Mouse (Mus musculus) brain, embryonic 14.5 days (tissue): ENCODE data around the gene Mapk3. TPM values are rescaled to one million over a fixed set of nuclear protein-coding genes. Genes with fewer than 3 reads are reported as not detected.
A peak's percentile ranks its signal among the peaks of the same experiment; 100 is the strongest.
"Not testable (repeated sequence)": the region's sequence is repeated elsewhere in the genome, so short reads cannot be mapped to it uniquely, and the experiment has no call there.

Source experiments
- DNase-seq: peaks from one replicate; pipeline ENCODE4 v3.0.0-alpha.2; 2011; ENCODE audit warnings: low read depth
- CTCF ChIP-seq: fragments of 200-500 bp; IDR thresholded peaks from 2 replicates; pipeline ENCODE4 v1.5.1; 2012; ENCODE audit warnings: inconsistent platforms, mild to moderate bottlenecking, moderate library complexity, borderline replicate concordance; ENCODE audit not compliant: insufficient read depth, insufficient read length; ENCODE audit errors: extremely low read depth
- POLR2A ChIP-seq: fragments of 200-500 bp; IDR thresholded peaks from 2 replicates; pipeline ENCODE4 v1.6.1; 2012; ENCODE audit warnings: mild to moderate bottlenecking, inconsistent platforms, borderline replicate concordance; ENCODE audit not compliant: poor library complexity, insufficient read depth, insufficient read length, severe bottlenecking; ENCODE audit errors: extremely low read depth
- polyA plus RNA-seq: library from polyadenylated mRNA; depleted of rRNA; stranded (reverse); fragments of >200 nt; gene quantifications from 2 replicates; pipeline ENCODE4 v1.2.3, GENCODE M21; 2012; rRNA removed

Mapk3 gene
- polyA plus RNA-seq = 224 and 233 TPM in 2 replicates

DNA sequence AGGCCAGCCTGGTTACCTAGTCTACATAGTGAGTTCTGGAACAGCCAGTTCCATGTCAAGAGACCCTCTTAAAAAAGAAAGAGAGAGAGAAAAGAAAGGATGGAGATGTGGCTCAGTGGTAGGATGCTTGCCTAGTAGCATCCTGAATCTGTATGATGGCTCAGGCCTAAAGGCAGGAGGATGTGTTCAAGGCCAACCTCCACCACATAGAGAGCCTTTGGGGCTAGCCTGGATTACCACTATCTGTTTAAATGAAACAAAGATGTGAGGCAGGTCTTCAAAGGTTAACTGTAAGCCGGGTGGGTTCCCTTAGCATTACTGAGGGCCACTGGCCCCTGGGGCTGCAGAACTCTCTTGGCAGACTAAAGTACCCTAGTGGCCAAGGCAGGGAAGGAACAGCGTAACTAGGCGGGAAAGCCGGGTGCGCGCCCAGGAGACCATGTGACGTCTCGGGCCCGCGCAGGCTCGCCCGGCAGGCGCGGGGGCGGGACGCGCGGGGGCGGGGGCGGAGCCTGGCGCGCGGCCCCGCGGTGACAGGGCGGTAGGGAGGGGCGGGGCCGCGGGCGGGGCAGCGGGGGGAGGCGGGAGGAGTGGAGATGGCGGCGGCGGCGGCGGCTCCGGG is at the start of gene Mapk3:
Mapk3 (plus strand) TSS at position 552 of the 622 bp plus-strand sequence.
- TF ChIP-seq POLR2A (no peak), CTCF (peak; percentile 77)
- peak; percentile 95 for DNase-seq

GRCm38 (mm10) chr7:126710266-126710665 is 49.1 kb upstream of the Mapk3 start:
- TF ChIP-seq POLR2A (no peak), CTCF (no peak)
- DNase-seq = no peak

DNA sequence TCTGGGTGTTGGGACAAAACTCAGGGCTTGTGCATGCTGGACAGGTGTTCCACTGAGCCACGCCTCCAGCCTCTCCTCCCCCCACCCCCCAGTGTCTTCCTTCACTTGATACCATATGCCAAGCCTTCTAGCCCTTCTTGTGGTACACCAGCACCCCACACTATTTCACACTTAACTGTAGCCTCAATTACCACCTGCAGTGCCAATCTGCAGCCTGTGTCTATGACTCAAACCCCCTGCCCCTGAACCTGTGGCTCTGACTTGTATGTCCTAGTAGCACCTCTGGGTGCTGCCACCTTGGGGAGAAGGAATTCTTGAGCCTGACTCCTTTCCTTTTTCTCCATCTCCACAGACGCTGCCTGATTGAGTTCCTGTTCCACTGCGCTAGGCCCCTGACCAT is 47.5 kb upstream of the Mapk3 start:
- TF ChIP-seq CTCF (no peak), POLR2A (no peak)
- no peak for DNase-seq

DNA sequence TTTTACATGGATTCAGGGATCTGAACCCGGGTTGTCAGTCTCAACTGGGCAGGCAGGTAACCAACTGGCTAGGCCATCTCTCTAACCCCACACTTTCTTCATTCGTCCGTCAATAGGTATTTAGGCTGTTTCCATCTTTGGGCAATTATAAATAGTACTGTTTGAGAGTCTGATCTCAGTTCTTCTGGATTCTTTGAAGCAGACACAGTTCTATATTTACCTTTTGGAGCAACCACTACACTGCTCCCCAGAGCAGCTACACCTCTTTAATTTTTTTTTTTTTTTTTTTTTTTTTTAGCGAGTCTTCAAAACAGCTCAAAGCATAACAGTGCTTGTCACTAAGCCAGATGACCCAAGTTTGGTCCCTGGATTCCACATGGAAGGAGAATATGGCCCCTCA is 43.7 kb upstream of the Mapk3 start:
- TF ChIP-seq CTCF (no peak), POLR2A (no peak)
- no peak for DNase-seq

DNA sequence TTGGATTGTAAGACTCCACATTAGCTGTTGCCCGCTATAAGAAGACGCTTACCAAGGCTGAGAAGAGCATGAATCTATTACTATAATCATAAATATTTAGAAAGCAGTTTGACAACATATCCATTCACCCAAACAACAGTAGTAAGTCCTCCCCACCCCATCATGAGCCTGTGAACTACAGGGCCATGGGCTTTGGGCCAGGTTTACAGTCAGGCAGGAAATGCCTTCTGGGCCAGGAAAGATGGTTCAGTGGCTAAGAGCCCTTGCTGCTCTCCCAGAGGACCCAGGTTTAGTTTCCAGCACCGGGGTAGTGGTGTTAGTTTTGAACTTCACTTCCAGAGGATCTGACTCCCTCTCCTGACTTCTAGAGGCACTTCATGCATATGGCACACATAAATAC is 41.8 kb upstream of the Mapk3 start:
- no peak for DNase-seq
- TF ChIP-seq CTCF (no peak), POLR2A (no peak)

GRCm38 (mm10) chr7:126718787-126719337 is 40.5 kb upstream of the Mapk3 start:
- no peak for TF ChIP-seq POLR2A
- peak; percentile 15; the same call in 1 of the 2 replicates for TF ChIP-seq CTCF
- no peak for DNase-seq

GRCm38 (mm10) chr7:126721635-126722034 is 37.8 kb upstream of the Mapk3 start:
- no peak for TF ChIP-seq POLR2A
- TF ChIP-seq CTCF = no peak

DNA sequence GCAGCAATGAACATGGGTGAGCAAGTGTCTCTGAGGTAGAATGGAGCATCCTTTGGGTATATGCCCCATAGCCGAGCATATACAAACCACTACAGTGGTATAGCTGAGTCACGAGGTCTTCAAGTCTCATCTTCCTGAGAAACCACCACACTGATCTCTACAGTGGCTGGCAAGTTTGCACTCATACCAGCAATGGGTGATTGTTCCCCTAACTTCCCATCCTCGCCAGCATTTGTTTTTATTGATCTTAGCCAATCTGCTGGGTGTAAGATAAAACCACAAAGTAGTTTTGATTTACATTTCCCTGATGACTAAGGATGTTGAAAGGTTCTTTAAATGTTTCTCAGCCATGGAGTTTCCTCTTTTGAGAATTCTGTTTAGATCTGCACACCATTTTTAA is 34.3 kb upstream of the Mapk3 start:
- TF ChIP-seq CTCF (no peak), POLR2A (no peak)

More at GRCm38 (mm10) chr7:126721635-126722034, 37.8 kb upstream of the Mapk3 start:
- DNase-seq = no peak

GRCm38 (mm10) chr7:126725667-126726066 is 33.7 kb upstream of the Mapk3 start:
- no peak for TF ChIP-seq CTCF
- TF ChIP-seq POLR2A = no peak
- DNase-seq = no peak

More for the DNA sequence above, 34.3 kb upstream of the Mapk3 start:
- no peak for DNase-seq

DNA sequence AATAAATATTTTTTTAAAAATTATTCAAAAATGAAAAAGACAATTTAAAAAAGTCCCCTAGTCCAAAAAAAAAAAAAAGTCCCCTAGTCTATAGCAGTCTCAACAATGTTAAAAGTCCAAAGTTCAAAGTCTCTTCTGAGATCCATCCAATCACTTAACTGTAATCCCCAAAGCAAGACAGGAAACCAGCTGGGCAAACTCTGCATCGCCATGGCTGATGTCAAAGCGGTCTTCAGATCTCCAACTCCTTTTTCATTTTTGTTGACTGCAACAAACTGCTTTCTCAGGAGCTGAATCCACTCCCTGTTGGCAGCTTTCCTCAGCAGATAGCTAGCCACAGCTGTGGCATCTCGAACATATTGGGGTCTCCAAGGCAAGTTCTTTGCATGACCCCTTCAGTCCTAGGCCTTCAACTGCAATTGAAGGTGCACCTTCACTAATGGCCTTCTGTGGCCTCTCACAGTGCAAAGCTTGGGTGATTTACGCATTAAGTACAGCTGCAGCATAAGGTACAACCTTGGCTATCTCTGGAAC is 29.1 kb upstream of the Mapk3 start:
- not testable (repeated sequence) for DNase-seq

- TF ChIP-seq POLR2A (no peak), CTCF (no peak)
Observed at GRCm38 (mm10) chr7:126736122-126736521, 23.3 kb upstream of the Mapk3 start.

GRCm38 (mm10) chr7:126739551-126739950 is 19.9 kb upstream of the Mapk3 start:
- no peak for TF ChIP-seq POLR2A
- TF ChIP-seq CTCF = no peak
- DNase-seq = no peak

More at GRCm38 (mm10) chr7:126736122-126736521, 23.3 kb upstream of the Mapk3 start:
- no peak for DNase-seq

GRCm38 (mm10) chr7:126740132-126740735 is 19.2 kb upstream of the Mapk3 start:
- TF ChIP-seq CTCF (no peak), POLR2A (no peak)
- DNase-seq = no peak

DNA sequence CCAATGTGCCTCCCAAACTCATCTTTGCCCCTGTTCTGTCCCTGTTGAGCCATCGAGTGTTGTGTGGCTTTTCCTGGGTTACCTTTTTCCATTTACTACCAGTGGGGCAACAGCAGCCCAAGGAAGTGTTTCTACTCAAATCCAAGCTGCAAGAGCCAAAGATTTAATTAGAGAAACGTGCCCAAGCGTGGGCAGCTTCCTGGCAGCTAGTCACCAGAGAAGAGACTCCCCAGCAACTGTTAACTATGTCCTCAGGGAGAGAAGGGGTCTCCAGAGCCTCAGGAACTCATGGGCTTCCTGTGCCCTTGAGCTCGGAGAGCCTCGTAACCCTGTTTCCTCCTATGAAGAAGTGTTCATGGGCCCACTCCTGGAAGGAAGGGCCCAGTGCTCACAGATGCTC is 18.4 kb upstream of the Mapk3 start:
- TF ChIP-seq CTCF (no peak), POLR2A (no peak)
- DNase-seq = no peak

- no peak for DNase-seq
- no peak for TF ChIP-seq POLR2A
- TF ChIP-seq CTCF = no peak
Observed at GRCm38 (mm10) chr7:126741452-126741851, 17.9 kb upstream of the Mapk3 start.
